Mouse (Mus musculus) limb, embryonic 11.5 days (tissue): ENCODE results near the gene Olfr1039. TPM values are rescaled to one million over a fixed set of nuclear protein-coding genes. Genes with fewer than 3 reads are reported as not detected.

Source experiments
- polyA plus RNA-seq: library from polyadenylated mRNA; unstranded; fragments of >200 nt; fragmentation: Nextera tagmentation; extraction: Ambion mirVana; gene quantifications from 2 replicates; pipeline ENCODE4 v1.2.1, GENCODE M21; 2014

Olfr1039 gene
- polyA plus RNA-seq, 1 experiment from 2014 or later = not detected

Other genes starting within 250 kb of the Olfr1039 start
- gene Olfr1024, start 230.9 kb downstream of the Olfr1039 start, polyA plus RNA-seq = not detected in 2 replicates
- not detected in 2 replicates for gene Olfr1025-ps1, start 220.7 kb downstream of the Olfr1039 start, polyA plus RNA-seq
- gene Olfr1026, start 214.4 kb downstream of the Olfr1039 start, polyA plus RNA-seq = not detected in 2 replicates
- gene Olfr1028, start 185.5 kb downstream of the Olfr1039 start, polyA plus RNA-seq = not detected in 2 replicates
- gene Olfr1029, start 162.0 kb downstream of the Olfr1039 start, polyA plus RNA-seq = not detected in 2 replicates
- not detected in 2 replicates for gene Olfr1030, start 156.7 kb downstream of the Olfr1039 start, polyA plus RNA-seq
- gene Olfr1031, start 145.6 kb downstream of the Olfr1039 start, polyA plus RNA-seq = not detected in 2 replicates
- gene Olfr1032, start 130.4 kb downstream of the Olfr1039 start, polyA plus RNA-seq = not detected in 2 replicates
- not detected in 2 replicates for gene Olfr1033, start 115.3 kb downstream of the Olfr1039 start, polyA plus RNA-seq
- not detected in 2 replicates for gene Olfr1034, start 90.1 kb downstream of the Olfr1039 start, polyA plus RNA-seq
- not detected in 2 replicates for gene Olfr1036, start 61.9 kb downstream of the Olfr1039 start, polyA plus RNA-seq
- gene Olfr1037, start 48.5 kb downstream of the Olfr1039 start, polyA plus RNA-seq = not detected in 2 replicates
- not detected in 2 replicates for gene Olfr1040, start 10.8 kb upstream of the Olfr1039 start, polyA plus RNA-seq
- not detected in 2 replicates for gene Olfr1042, start 25.9 kb upstream of the Olfr1039 start, polyA plus RNA-seq
- not detected in 2 replicates for gene Olfr1043, start 31.6 kb upstream of the Olfr1039 start, polyA plus RNA-seq
- gene Olfr1044, start 41.9 kb upstream of the Olfr1039 start, polyA plus RNA-seq = not detected in 2 replicates
- not detected in 2 replicates for gene Olfr52, start 49.8 kb upstream of the Olfr1039 start, polyA plus RNA-seq
- not detected in 2 replicates for gene Olfr1045, start 67.1 kb upstream of the Olfr1039 start, polyA plus RNA-seq
- gene Olfr1046, start 83.4 kb upstream of the Olfr1039 start, polyA plus RNA-seq = not detected in 2 replicates
- not detected in 2 replicates for gene Olfr1047, start 95.5 kb upstream of the Olfr1039 start, polyA plus RNA-seq
- gene Olfr1048, start 104.4 kb upstream of the Olfr1039 start, polyA plus RNA-seq = not detected in 2 replicates
- gene Olfr1049, start 122.4 kb upstream of the Olfr1039 start, polyA plus RNA-seq = not detected in 2 replicates
- gene Olfr1051, start 143.2 kb upstream of the Olfr1039 start, polyA plus RNA-seq = not detected in 2 replicates
- not detected in 2 replicates for gene Olfr1052, start 156.5 kb upstream of the Olfr1039 start, polyA plus RNA-seq
- not detected in 2 replicates for gene Olfr1053, start 179.4 kb upstream of the Olfr1039 start, polyA plus RNA-seq
- not detected in 2 replicates for gene Olfr1054, start 199.5 kb upstream of the Olfr1039 start, polyA plus RNA-seq
- not detected in 2 replicates for gene Olfr1055, start 214.4 kb upstream of the Olfr1039 start, polyA plus RNA-seq
- gene Olfr1056, start 226.5 kb upstream of the Olfr1039 start, polyA plus RNA-seq = not detected in 2 replicates
- gene Olfr1057, start 242.5 kb upstream of the Olfr1039 start, polyA plus RNA-seq = not detected in 2 replicates